Mouse (Mus musculus): ENCODE data around the gene Rapgefl1. TPM values are rescaled to one million over a fixed set of nuclear protein-coding genes. Genes with fewer than 3 reads are reported as not detected.
"Not testable (repeated sequence)": the region's sequence is repeated elsewhere in the genome, so short reads cannot be mapped to it uniquely, and the experiment has no call there.

Rapgefl1 gene
- total RNA-seq, 2 experiments from 2014 or later = 0.61 to 1.0 TPM

- DNase-seq = peak; percentile 98 to 99
- intact Hi-C loops (cut with DNase I) = no loop called here
These were observed 26.9 kb upstream of the Rapgefl1 start for GRCm38 (mm10) chr11:98809457-98810290.

- intact Hi-C loops (cut with DNase I) = no loop called here
These were observed 25.9 kb upstream of the Rapgefl1 start for GRCm38 (mm10) chr11:98810686-98811085.

GRCm38 (mm10) chr11:98816706-98817239 is 19.8 kb upstream of the Rapgefl1 start:
- DNase-seq = no peak
- intact Hi-C loops (cut with DNase I) = no loop called here

More at GRCm38 (mm10) chr11:98810686-98811085, 25.9 kb upstream of the Rapgefl1 start:
- DNase-seq = no peak

GRCm38 (mm10) chr11:98820968-98821367 is 15.6 kb upstream of the Rapgefl1 start:
- intact Hi-C loops (cut with DNase I) = no loop called here

GRCm38 (mm10) chr11:98826071-98826470 is 10.5 kb upstream of the Rapgefl1 start:
- intact Hi-C loops (cut with DNase I); DNase-seq: not testable (repeated sequence)

More at GRCm38 (mm10) chr11:98820968-98821367, 15.6 kb upstream of the Rapgefl1 start:
- DNase-seq = no peak

GRCm38 (mm10) chr11:98827877-98828276 is 8.7 kb upstream of the Rapgefl1 start:
- intact Hi-C loops (cut with DNase I) = loop anchor here (2.0 kb wide), 2 partner anchors 39 to 127 kb away; partner anchors contain the start of gene Csf3
- DNase-seq = no peak

GRCm38 (mm10) chr11:98829091-98829775 is 7.4 kb upstream of the Rapgefl1 start:
- DNase-seq = peak; percentile 43 to 66
- intact Hi-C loops (cut with DNase I) = loop anchor here (2.0 kb wide), 2 partner anchors 40 to 128 kb away; partner anchors contain the start of gene Csf3

GRCm38 (mm10) chr11:98829875-98830274 is 6.7 kb upstream of the Rapgefl1 start:
- DNase-seq = no peak
- intact Hi-C loops (cut with DNase I) = loop anchor here (2.0 kb wide), 2 partner anchors 41 to 129 kb away; partner anchors contain the start of gene Csf3

GRCm38 (mm10) chr11:98835296-98835695 is 1.3 kb upstream of the Rapgefl1 start:
- intact Hi-C loops (cut with DNase I) = no loop called here
- no peak for DNase-seq

- no peak for DNase-seq
- intact Hi-C loops (cut with DNase I) = no loop called here
These were observed 860 bp upstream of the Rapgefl1 start for GRCm38 (mm10) chr11:98835725-98836124.

- intact Hi-C loops (cut with DNase I) = no loop called here
- DNase-seq = no peak
These were observed 457 bp upstream of the Rapgefl1 start for GRCm38 (mm10) chr11:98836128-98836527.

GRCm38 (mm10) chr11:98837231-98837704 is 683 bp downstream of the Rapgefl1 start:
- no peak for DNase-seq
- intact Hi-C loops (cut with DNase I) = no loop called here

GRCm38 (mm10) chr11:98837917-98838316 is 1.3 kb downstream of the Rapgefl1 start:
- intact Hi-C loops (cut with DNase I) = no loop called here
- no peak for DNase-seq

GRCm38 (mm10) chr11:98838512-98838911 is 1.9 kb downstream of the Rapgefl1 start:
- no peak for DNase-seq
- intact Hi-C loops (cut with DNase I) = no loop called here

GRCm38 (mm10) chr11:98839402-98839801 is 2.8 kb downstream of the Rapgefl1 start:
- intact Hi-C loops (cut with DNase I) = no loop called here
- DNase-seq = no peak

- intact Hi-C loops (cut with DNase I) = no loop called here
- no peak for DNase-seq
These were observed 3.3 kb downstream of the Rapgefl1 start for GRCm38 (mm10) chr11:98839897-98840296.

GRCm38 (mm10) chr11:98846016-98846415 is 9.4 kb downstream of the Rapgefl1 start:
- intact Hi-C loops (cut with DNase I) = no loop called here
- no peak for DNase-seq

- DNase-seq = no peak
- intact Hi-C loops (cut with DNase I) = no loop called here
These were observed 10.4 kb downstream of the Rapgefl1 start for GRCm38 (mm10) chr11:98846865-98847604.

GRCm38 (mm10) chr11:98849196-98849894 is 12.8 kb downstream of the Rapgefl1 start:
- DNase-seq = no peak
- intact Hi-C loops (cut with DNase I) = no loop called here
